Mouse (Mus musculus) natural killer cell, adult 2 months (primary cell): ENCODE measurements at regions not wholly inside any gene's neighbourhood (a gene's known extent, or its start where the extent isn't known, plus 50 kb on each side); places are given as distances from the start of the nearest gene placed in this dataset.
"Not testable (repeated sequence)": the region's sequence is repeated elsewhere in the genome, so short reads cannot be mapped to it uniquely, and the experiment has no call there.

Experiments used
- DNase-seq, 2 experiments: peaks; one replicate each; pipeline ENCODE4 v3.0.0; 2022; ENCODE audit warnings: low spot score in 2 of 2

DNA sequence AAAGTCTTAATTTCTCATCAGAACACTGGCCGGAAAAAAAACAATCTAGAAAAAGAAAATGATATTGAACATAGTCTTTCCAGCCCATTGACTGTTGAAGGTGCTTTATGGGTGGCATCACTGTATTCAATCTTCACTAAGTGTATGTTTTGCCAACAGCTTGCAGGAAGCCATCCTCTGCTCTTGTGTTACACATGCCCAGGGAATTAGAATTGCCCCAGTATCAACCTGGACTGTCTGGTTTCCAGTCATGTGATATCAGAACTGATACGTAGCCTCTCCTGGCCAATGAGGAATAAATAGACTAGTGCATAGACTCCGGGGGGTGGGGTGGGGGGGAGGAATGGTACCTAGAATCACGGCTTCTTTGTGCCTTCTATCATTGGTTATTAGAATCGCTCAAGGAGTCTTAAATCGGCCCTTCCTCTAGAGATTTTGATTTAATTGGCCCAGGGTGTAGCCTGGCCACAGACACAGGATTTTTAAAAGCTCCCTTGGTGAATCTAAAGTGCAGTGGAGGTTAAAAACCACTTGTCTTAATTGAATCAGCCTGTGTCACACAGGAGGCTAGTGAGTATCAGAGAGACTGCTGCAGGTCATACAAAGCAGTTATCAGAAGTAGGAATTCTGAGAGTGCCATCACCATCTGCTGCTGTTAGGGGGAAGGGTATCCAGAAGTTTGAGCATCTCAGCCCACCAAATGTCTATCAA lies 218.0 kb upstream of the Klf3 start:
- no peak for DNase-seq

DNA sequence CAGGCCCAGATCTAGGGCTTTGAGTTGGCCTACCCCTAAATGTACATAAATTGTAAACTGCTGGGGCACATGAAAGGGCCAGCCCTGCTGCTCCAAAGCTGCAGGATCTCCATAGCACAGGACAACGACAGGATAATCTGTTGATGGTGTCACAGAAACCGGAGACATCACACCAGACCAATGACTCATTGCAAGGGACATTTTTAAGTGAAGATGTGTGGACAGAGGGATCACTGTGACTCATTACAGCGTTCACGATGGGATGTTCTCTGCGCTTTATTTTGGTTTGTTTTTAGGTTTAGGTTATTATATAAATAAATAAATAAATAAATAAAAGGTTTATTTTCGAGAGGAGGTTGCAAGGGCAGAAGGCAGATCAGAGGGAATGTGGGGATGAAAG lies 216.9 kb upstream of the Klf3 start:
- no peak for DNase-seq

DNA sequence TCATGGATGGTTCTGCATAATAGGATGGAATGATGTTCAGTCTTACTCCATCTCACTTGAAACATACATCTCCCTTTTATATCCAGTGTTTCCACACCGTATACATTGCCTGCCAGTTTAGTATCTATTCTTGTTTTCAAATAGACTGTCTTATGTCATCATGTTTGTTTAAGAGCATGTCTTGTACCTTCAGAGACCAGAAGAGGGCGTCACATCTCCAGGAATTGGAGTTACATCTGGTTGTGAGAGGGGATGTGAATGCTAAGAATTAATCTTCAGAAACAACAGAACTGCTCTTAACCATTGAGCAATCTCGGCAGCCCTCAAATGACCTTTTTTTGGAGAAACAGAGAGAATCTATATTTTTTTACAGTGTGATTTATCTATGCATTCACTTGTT lies 216.3 kb upstream of the Klf3 start:
- DNase-seq: no peak

DNA sequence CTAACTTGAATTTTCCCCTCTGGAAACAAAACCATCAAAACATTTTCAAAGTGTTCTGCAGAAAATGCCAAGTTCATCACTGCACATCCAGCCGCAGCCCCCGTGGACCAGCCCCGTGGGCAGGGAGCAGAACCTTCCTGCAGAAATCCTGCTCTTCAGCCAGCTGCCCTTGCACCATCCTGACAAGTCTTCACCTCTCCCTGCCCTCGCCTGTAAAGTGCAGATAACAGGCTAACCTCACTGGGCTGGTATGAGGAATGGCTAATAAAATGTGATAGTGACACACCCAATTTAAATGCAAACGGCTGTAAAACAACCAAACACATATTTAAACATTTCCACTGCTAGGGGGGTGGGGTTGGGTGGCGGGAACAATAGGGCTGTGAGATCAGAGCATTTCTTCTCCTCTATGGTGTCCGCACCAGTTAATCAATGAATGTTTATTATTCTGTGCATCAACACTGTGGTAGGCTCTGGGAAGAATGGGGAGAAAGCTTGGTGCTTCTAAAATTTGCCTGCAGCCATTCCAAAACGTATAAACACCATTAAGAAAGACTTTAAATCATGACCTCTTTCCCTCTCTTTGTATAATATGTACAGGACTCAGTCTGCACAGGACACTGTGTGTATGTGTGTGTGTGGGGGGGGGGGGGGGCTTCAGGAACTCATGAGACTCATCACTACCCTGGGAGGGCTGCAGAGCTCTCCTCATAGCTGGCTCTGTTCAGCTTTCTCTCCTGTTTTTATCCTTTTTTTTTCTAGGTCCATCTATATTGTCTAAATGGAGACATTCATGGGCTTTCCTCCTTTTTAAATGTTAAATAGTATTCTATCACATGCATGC lies 215.1 kb upstream of the Klf3 start:
- DNase-seq: no peak

DNA sequence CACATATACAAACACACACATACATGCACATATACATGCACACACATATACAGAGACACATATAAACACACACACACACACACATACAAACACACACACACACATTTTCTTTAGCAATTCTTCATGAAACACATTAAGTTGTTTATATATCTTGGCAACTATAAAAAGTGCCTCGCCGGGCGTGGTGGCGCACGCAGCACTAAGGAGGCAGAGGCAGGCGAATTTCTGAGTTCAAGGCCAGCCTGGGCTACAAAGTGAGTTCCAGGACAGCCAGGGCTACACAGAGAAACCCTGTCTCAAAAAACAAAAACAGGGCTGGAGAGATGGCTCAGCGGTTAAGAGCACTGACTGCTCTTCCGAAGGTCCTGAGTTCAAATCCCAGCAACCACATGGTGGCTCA lies 214.4 kb upstream of the Klf3 start:
- not testable (repeated sequence) for DNase-seq

DNA sequence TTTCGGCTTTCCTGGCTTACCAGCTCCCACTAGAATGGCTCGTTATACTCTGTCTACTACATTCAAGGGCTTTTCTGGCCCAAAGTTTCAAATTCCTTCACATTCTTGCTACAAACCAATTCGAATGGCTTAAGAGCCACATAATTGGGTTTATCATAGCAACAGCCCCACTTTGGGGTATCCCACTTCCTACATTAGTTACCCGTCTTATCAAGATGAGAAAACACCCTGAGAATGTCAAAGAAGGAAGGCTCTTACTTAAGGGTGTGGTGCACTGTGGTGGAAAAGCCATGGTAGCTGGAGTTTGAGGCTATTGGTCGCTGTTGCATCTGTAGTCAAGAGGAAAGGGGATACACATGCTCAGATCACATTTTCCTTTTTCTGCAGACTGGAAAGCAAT lies 213.2 kb upstream of the Klf3 start:
- no peak for DNase-seq

DNA sequence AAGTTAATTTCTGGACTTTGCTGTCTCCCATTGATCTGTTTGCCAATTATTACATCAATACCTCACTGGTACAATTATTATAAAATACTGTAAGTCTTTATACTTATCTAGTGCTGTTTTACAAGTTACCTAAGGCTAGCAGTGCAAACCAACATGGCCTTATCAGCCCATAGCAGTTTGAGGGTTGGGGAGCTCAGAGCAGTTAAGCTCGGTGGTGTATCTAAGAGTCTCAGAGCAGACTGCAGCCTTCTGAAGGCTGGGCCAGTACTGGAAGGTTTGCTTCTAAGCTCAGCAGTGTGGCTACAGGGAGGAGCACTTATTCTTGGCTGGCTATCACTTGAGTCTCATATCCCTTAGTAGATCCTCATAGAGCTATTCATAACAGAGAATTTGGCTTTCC lies 212.4 kb upstream of the Klf3 start:
- no peak for DNase-seq

DNA sequence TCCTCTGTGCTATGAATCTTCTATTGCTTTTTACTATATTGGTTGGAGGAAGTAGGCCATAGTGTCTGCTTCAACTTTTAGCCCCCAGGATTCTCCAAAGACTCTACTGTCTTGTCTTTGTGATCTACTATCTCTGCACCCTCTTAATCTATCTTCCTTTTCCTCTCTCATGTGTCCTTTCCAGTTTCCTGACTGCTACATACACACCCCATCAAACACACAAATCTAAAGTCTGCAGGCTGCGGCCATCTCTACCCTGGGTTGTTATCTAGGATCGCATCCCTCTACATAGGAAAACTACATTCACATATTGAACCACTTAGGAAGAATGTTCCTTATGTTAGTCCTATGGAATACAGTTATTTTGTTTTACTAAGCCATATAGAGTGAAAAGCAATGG lies 211.4 kb upstream of the Klf3 start:
- no peak for DNase-seq

DNA sequence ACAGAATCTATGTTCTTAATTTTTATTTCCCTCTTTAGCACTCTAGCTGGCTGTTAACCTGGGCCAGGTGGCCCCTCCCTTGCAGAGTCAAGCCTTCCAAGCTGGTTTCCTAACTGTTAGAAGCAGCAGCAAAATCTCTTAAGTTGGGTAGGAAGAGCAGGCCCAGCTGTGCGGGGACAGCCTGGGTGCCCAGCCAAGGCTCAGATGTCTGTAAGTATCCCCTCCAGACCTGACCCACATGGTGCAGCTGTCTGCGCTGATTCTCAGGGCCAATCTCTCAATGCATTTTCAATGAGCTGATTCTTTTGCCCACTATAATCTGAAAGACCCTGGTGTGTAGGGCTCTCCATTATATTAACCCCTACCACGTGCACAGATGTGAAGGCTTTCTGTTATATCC lies 208.0 kb upstream of the Klf3 start:
- no peak for DNase-seq

DNA sequence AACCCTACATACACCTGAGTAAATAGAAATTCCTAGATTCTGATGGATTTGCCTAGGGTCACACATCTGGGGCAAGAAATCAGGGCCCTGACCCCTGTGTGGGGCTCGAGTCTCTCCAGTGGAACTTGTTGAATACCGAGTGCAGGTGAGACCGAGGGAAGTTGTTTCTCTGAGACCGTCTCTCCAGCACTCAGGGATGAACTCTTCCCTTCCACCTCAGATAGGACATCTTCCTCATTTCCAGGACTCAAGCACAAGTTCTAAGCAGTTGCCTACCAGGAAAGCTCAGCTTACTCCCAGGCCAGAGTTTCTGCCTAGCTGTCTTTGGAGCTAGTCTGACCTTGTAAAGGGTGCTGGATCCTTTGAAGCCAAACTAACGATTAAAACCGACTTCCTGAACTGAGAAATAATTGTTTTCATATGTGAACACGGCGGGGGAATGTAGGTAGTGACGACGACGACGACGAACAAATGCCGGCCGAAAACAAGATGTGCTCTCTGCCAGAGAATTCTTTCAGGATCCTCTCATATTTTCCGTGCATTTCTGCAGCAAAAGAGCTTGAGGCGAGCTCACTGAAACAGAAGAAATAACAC lies 207.3 kb upstream of the Klf3 start:
- no peak for DNase-seq

DNA sequence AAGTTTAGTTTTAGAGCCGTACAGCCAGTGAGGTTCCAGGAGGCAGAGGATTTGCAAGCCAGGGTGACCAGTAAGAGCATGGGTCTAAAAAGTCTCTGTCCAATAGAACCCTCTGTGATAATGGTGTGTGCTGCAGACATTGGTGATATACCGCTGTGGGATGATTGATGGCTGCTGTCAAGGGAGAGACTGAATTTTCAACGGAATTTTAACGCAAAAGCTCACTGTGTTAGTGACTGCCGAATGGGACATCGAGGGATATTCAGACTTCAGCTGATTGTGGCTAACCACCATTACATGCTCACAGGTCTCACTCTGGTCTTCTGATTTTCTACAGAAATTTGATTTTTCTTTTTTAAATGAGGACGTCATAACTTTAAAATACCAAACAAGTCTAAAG lies 206.2 kb upstream of the Klf3 start:
- no peak for DNase-seq

DNA sequence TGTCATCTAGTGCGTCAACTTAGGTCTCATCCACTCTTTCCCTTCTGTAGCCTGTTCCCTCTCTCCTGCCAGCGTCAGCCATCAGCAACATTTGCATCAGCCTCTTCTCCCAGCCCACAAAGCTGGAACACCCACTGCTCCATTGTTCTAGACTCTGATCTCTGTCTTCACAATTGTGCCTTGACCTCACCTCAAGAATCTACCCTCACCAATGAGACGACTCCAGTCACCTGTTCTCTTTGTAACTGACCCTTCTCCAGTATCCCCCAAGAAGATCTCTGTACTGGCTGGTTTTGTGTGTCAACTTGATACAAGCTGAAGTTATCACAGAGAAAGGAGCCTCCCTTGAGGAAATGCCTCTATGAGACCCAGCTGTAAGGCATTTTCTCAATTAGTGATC lies 205.7 kb upstream of the Klf3 start:
- no peak for DNase-seq

DNA sequence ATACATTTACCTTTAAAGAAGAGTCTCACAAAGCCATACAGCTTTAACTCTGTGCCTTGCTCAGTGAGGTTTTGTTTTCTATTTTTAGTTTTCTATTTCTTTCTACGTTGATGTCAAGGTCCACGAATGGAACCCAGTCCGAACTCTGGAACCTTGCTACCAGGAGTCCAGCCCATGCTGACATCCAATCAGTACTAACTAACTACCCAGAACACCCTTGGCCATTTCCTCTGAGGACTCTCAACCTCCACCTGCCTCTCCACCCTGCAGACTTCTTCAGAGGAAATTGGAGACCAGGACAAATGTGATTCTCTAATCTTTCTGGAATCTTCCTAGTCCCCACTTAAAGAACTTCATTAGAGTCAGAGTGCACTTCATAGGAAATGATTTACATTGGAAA lies 204.6 kb upstream of the Klf3 start:
- DNase-seq: no peak

DNA sequence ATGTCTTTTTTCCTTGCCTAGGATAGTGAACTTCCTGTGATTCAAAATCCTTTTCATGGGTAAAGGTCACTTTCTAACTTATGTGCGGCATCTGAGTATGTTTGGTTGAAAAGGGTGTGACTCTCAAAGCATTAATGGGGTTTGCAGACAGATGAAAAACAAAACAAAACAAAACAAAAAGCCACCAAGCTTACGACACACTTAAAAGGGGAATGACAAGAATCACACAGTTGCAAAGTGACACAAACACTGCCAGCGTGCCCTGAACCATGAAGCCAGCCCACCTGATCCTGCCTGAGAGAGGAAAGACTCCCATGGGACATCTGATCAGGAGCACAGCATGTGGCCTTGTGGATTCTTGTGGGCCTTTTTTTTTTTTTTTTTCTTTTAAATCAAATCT lies 204.2 kb upstream of the Klf3 start:
- DNase-seq: peak in 1 of 2 experiments; percentile 15

DNA sequence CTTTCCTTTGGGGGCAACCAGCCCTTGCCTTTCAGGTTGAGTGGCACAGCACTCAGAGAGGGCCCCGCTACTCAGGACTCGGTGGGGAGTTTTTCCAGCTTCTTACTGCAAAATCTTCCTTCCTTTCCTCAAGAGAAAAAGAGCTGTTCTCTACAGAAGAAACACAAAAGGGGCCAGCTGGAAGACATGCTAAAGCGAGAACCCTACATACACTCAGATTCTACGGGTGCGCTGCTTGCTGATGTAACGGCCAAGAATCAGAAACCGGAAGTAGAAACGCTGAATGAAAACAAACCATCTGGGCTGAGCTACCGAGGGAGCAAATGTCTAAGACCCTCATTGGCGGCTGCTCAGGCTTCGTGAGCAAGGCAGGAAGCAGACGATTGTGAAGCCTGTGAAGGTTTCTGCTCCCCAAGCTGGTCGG lies 203.3 kb upstream of the Klf3 start:
- DNase-seq: peak; percentile 61 to 74

DNA sequence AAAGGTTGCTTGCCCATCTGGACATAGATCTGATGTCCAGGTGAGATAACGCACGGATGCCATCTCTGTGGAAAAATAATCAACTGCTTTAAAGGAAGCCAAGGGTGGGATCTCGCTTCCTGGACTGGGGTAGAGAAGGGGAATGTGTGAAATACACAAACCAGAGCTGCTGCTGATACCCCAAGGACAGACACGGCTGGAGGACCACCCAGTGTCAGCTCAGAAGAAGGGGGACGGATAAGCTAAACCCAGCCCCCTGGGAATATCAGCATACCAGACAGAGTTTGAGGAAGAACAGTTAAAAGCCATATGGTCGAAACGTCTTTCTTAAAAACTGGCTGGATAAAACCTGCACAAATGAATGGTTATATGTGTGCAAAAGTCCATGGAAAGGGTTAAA lies 202.8 kb upstream of the Klf3 start:
- no peak for DNase-seq

DNA sequence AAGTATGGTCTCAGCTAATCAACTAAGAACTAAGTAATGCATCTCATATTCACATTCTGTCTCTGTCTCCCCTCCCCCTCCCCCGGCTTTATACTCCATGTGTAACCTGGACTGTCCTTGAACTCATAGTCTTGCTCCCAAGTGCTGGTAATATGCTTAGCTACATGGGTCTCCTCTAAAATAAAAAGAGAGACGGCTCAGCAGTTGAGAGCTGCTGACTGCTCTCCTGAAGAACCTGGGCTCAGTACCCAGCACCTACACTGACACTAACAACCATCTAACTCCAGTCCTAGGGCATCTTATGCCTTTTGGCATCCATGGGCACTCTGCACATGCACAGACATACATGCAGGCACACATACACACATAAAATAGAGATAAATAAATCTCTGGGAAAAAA lies 202.4 kb upstream of the Klf3 start:
- no peak for DNase-seq

DNA sequence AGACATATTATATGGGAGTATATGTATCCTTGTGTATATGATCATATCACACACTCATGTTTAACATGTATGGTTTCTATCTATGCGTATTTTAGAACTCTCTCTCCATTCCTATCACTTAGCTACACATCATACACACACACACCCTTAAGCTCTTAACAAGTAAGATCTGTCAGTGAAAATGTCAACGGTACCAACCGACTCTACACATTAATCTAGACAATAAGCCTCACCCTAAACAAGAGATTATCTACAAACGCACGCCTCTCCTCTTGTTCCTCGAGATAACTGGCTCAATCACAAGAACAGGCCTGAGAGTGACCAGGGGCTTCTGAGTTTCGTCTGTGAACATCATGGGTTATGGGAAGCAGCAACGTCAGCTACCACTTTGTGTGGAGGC lies 201.9 kb upstream of the Klf3 start:
- DNase-seq: no peak

DNA sequence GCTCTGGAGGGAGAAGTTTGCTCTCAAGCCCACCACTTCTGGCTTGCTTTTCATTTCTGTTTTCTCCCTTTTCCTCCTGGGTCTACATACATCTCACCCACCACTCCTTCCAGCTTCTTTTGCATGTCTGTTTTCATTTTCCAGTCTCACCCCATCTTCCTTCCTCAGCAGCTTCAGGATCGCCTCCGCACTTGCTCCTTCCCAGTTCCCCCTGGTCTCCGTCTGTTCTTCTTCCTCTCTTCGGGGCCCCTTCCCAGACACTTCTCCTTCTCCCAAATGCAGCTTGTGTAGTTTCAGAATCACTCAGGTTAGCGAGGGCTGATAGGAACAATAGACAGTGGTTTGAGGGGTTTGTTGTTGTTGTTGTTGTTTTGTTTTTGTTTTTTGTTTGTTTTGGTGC lies 201.4 kb upstream of the Klf3 start:
- no peak for DNase-seq

DNA sequence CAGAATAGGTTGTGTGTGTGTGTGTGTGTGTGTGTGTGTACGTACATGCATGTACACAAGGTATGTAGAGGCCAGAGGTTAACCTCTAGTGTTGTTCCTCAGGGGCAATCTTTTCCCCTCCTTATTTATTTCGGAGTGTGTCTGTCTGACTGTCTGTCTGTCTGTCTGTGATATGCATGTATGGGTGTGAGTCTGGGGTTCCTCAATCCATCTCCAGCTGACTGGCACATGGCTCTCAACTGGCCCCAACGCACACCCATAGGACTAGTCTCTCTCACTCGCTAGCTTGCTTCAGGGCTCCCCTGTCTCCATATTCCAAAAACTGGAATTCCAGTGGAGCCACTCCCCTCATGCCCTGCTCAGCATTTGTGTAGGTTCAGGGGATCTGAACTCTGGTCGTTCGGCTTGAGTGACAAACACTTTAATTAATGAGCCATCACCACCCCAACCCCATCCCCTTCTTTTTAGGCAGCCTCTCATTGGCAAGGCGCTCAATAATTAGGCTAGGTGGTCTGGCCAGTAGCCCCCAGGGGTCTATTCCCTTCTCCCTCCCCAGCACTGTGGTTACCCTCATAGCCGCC lies 200.7 kb upstream of the Klf3 start:
- DNase-seq: no peak

DNA sequence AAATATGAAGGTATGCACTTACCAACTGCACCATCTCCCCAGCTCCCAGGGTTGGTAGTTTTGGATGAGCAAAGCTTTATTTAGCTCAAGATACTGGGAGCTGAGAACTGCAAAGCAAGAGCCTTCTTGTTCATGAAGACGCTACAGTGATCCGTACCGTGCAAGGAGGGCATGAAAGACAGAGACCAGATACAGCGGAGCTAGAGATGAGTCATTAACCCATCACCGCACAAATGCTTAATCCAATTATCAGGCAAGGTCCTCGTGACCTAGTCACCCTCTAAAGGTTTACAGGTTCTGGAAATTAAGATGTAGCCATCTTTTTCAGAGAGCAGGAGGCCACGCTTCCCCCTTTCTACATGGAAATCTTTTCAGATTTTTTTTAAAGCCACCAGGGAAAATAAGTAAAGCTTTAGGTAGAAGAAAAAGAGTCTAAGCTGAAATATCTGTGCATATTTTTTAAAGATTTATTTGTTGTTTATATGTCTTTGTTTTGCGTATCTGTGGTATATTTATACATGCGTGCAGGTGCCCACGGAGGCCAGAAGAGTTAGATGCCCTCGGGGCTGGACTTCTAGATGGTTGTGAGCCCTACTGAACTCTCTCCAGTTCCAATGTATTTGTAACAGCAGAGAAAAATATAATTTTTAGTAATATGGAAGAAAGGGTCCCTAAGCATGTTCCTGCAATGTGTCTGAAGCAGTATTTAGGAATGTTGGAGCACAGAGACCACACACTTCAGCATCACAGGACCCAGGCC lies 200.0 kb upstream of the Klf3 start:
- DNase-seq: no peak

DNA sequence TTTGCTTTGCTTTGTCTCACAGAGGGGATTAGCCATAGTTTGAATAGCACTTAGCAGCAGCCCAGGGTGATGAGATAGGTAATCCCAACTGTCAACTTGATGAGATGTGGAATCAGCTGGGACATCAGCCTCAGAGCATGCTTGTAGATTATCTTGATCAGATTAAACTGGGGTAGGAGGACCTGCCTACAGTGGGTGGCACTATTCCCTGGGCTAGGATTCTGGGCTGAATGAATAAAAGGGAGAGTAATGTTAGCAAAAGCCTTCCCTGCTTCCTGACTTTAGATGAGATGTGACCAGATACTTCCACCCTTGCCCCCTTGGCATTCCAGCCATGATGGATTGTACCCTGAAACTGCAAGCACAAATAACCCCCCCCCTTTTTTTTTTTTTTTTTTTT lies 198.0 kb upstream of the Klf3 start:
- DNase-seq: no peak
